17 mouse cellular contexts compared by ENCODE assay signal in genomic region chr15:59148531-59148930, GRCm38 (mm10).
"Had no signal": no experiment of that assay in that cellular context is flagged by ENCODE, and none has a peak within 500 bp of the region (broad histone marks: within the 10 kb centered on the region; RNA-seq: fewer than 3 reads in every experiment).

No protein-coding gene starts in this region.

- ATAC-seq: lung, postnatal 0 days; midbrain, embryonic 13.5 days; midbrain, embryonic 15.5 days had no signal

- DNase-seq: lung, adult 2 months; lung, postnatal 14 days; lung, postnatal 36 days; right cerebral cortex, postnatal 14 days; thymus, adult 2 months; thymus, postnatal 25 days; thymus, postnatal 4 days had no signal

- H3K9ac ChIP-seq: liver, embryonic 14.5 days; lung, embryonic 15.5 days; midbrain, embryonic 13.5 days; midbrain, embryonic 15.5 days; neural tube, embryonic 13.5 days; stomach, embryonic 15.5 days had no signal

- H3K27ac ChIP-seq: liver, embryonic 14.5 days; lung, embryonic 15.5 days; macrophage; midbrain, embryonic 13.5 days; midbrain, embryonic 15.5 days; neural tube, embryonic 13.5 days; stomach, embryonic 15.5 days; stomach, postnatal 0 days had no signal

- H3K36me3 ChIP-seq: lung, embryonic 15.5 days; midbrain, embryonic 13.5 days; midbrain, embryonic 15.5 days; neural tube, embryonic 13.5 days; stomach, embryonic 15.5 days had no signal

- H3K27me3 ChIP-seq: lung, embryonic 15.5 days; midbrain, embryonic 13.5 days; midbrain, embryonic 15.5 days; neural tube, embryonic 13.5 days; stomach, embryonic 15.5 days had no signal

- H3K9me3 ChIP-seq: lung, embryonic 15.5 days; midbrain, embryonic 13.5 days; midbrain, embryonic 15.5 days; neural tube, embryonic 13.5 days; stomach, embryonic 15.5 days had no signal

- H3K4me3 ChIP-seq: lung, embryonic 15.5 days; midbrain, embryonic 13.5 days; midbrain, embryonic 15.5 days; neural tube, embryonic 13.5 days; stomach, embryonic 15.5 days had no signal

- H3K4me2 ChIP-seq: lung, embryonic 15.5 days; midbrain, embryonic 11.5 days; midbrain, embryonic 13.5 days; midbrain, embryonic 15.5 days; neural tube, embryonic 13.5 days; stomach, embryonic 15.5 days had no signal
